Mouse (Mus musculus) intestine, postnatal 0 days (tissue): ENCODE results near the gene Spa17. TPM values are rescaled to one million over a fixed set of nuclear protein-coding genes. Genes with fewer than 3 reads are reported as not detected.

Source experiments
- ATAC-seq: fragments of 200-750 bp; cut with Nextera tagmentation; 2 replicates; pipeline ENCODE4 v1.8.0; 2017; ENCODE audit warnings: mild to moderate bottlenecking, moderate TSS enrichment, moderate library complexity
- H3K27ac ChIP-seq: fragments of 300-500 bp; sonication (generic); 2 replicates; pipeline ENCODE4 v1.5.1; 2014; ENCODE audit warnings: mild to moderate bottlenecking, low read depth, low read length, moderate library complexity
- H3K27me3 ChIP-seq: fragments of 300-500 bp; sonication (generic); replicated peaks from 2 replicates; pipeline ENCODE4 v1.6.1; 2014; ENCODE audit warnings: low read length, mixed read lengths; ENCODE audit not compliant: control insufficient read depth, insufficient read depth
- H3K36me3 ChIP-seq: fragments of 300-500 bp; sonication (generic); 2 replicates; pipeline ENCODE4 v1.6.1; 2014; ENCODE audit warnings: mild to moderate bottlenecking, moderate library complexity; ENCODE audit not compliant: control insufficient read depth, insufficient read depth
- H3K4me1 ChIP-seq: fragments of 300-500 bp; sonication (generic); replicated peaks from 2 replicates; pipeline ENCODE4 v1.6.1; 2014; ENCODE audit warnings: antibody characterized with exemption, low read length, mixed read lengths; ENCODE audit not compliant: control insufficient read depth, insufficient read depth
- H3K4me2 ChIP-seq: fragments of 300-500 bp; sonication (generic); replicated peaks from 2 replicates; pipeline ENCODE4 v1.6.1; 2014; ENCODE audit warnings: low read depth, mild to moderate bottlenecking, moderate library complexity
- H3K4me3 ChIP-seq: fragments of 300-500 bp; sonication (generic); 2 replicates; pipeline ENCODE4 v1.5.1; 2014; ENCODE audit warnings: low read depth, low read length
- H3K9ac ChIP-seq: fragments of 300-500 bp; sonication (generic); 2 replicates; pipeline ENCODE4 v1.6.1; 2014; ENCODE audit warnings: mild to moderate bottlenecking, low read depth, low read length
- H3K9me3 ChIP-seq: fragments of 300-500 bp; sonication (generic); 2 replicates; pipeline ENCODE4 v1.6.1; 2016; ENCODE audit warnings: mixed run types; ENCODE audit not compliant: control insufficient read depth
- CTCF ChIP-seq: sonication (generic); IDR thresholded peaks from 2 replicates; pipeline ENCODE4 v1.5.1; 2016; ENCODE audit warnings: low read depth, mild to moderate bottlenecking, control low read depth, antibody characterized with exemption, moderate library complexity
- WGBS: fragments of 180-500 bp; shearing (Covaris S2); extraction: QIAGEN DNeasy Blood & Tissue Kit; methylation state at CpG from one replicate; pipeline ENCODE4 v1.1.7; 2014; 5-methylcytosine and 5-hydroxymethylcytosine counted together
- polyA plus RNA-seq: library from polyadenylated mRNA; unstranded; fragments of >200 nt; fragmentation: Nextera tagmentation; extraction: Ambion mirVana; gene quantifications from 2 replicates; pipeline ENCODE4 v1.2.1, GENCODE M21; 2015

Gene Spa17
- polyA plus RNA-seq: 3.8 and 4.3 TPM in 2 replicates

GRCm38 (mm10) chr9:37613182-37613910, at the start of gene Spa17:
TSS of gene Spa17 (minus strand) at chr9:37613722.
- H3K4me2 ChIP-seq: peak within 1 kb of the TSS; percentile 87
- no peaks in the 10 kb centered on the region for H3K27me3 ChIP-seq
- peak; percentile 95 for ATAC-seq
- no peaks in the 10 kb centered on the region for H3K36me3 ChIP-seq
- H3K9ac ChIP-seq: peak within 1 kb of the TSS; percentile 66
- H3K4me3 ChIP-seq: peak within 1 kb of the TSS; percentile 70
- WGBS: under 1% methylated on average over 45 of the region's 45 CpGs
- no peaks in the 10 kb centered on the region for H3K4me1 ChIP-seq
- H3K27ac ChIP-seq: peak within 1 kb of the TSS; percentile 29; the same call in 1 of the 2 replicates
- no peaks in the 10 kb centered on the region for H3K9me3 ChIP-seq
- no peak for TF ChIP-seq CTCF

- H3K27me3 ChIP-seq: no peaks in the 10 kb centered on the region
- H3K9ac ChIP-seq: no peak overlapping the region
- no peak overlapping the region for H3K27ac ChIP-seq
- H3K4me1 ChIP-seq: no peaks in the 10 kb centered on the region
- H3K36me3 ChIP-seq: no peaks in the 10 kb centered on the region
- WGBS: 69% methylated on average over 1 of the region's 1 CpGs
- TF ChIP-seq CTCF: no peak
- no peak overlapping the region for H3K4me2 ChIP-seq
- H3K4me3 ChIP-seq: no peak overlapping the region
- ATAC-seq: no peak
- no peaks in the 10 kb centered on the region for H3K9me3 ChIP-seq
Measured at GRCm38 (mm10) chr9:37663210-37663609, 49.7 kb upstream of the Spa17 start.

- Histone ChIP-seq H3K9me3 (no peaks in the 10 kb centered on the region), H3K4me3 (no peak overlapping the region), H3K9ac (no peak overlapping the region), H3K27me3 (no peaks in the 10 kb centered on the region), H3K4me2 (no peak overlapping the region), H3K36me3 (peaks cover under 1% of the 10 kb centered on the region; the same call in 1 of the 2 replicates), H3K27ac (no peak overlapping the region), H3K4me1 (no peaks in the 10 kb centered on the region)
- WGBS: 77% methylated on average over 6 of the region's 6 CpGs
- no peak for ATAC-seq
- TF ChIP-seq CTCF: no peak
Measured at GRCm38 (mm10) chr9:37659413-37659812, 45.9 kb upstream of the Spa17 start.

GRCm38 (mm10) chr9:37656931-37657481, 43.5 kb upstream of the Spa17 start, which contains the start of gene Tbrg1:
TSS of gene Tbrg1 (minus strand) at chr9:37657312.
- ATAC-seq: peak; percentile 98
- no peaks in the 10 kb centered on the region for H3K9me3 ChIP-seq
- H3K9ac ChIP-seq: peak within 1 kb of the TSS; percentile 88
- WGBS: under 1% methylated on average over 36 of the region's 36 CpGs
- no peak for TF ChIP-seq CTCF
- H3K4me3 ChIP-seq: peak within 1 kb of the TSS; percentile 93
- H3K4me1 ChIP-seq: no peaks in the 10 kb centered on the region
- peak within 1 kb of the TSS; percentile 68 for H3K4me2 ChIP-seq
- H3K36me3 ChIP-seq: peaks cover 25% of the 10 kb centered on the region
- H3K27ac ChIP-seq: peak within 1 kb of the TSS; percentile 97
- H3K27me3 ChIP-seq: no peaks in the 10 kb centered on the region

- no peak for TF ChIP-seq CTCF
- Histone ChIP-seq H3K9me3 (no peaks in the 10 kb centered on the region), H3K27me3 (no peaks in the 10 kb centered on the region), H3K36me3 (peaks cover 27% of the 10 kb centered on the region), H3K9ac (peak overlapping the region; percentile 88), H3K4me2 (peak overlapping the region; percentile 68), H3K4me1 (no peaks in the 10 kb centered on the region), H3K4me3 (peak overlapping the region; percentile 93), H3K27ac (peak overlapping the region; percentile 97)
- under 1% methylated on average over 10 of the region's 10 CpGs for WGBS
- peak; percentile 52 for ATAC-seq
Measured at GRCm38 (mm10) chr9:37656439-37656881, 42.9 kb upstream of the Spa17 start.

GRCm38 (mm10) chr9:37655961-37656360, 42.4 kb upstream of the Spa17 start:
- Histone ChIP-seq H3K9me3 (no peaks in the 10 kb centered on the region), H3K27ac (peak overlapping the region; percentile 97; the same call in 1 of the 2 replicates), H3K36me3 (peaks cover 32% of the 10 kb centered on the region), H3K4me3 (peak overlapping the region; percentile 93), H3K9ac (peak overlapping the region; percentile 88), H3K4me2 (peak overlapping the region; percentile 68), H3K27me3 (no peaks in the 10 kb centered on the region), H3K4me1 (no peaks in the 10 kb centered on the region)
- 0 out of 2 replicates have a peak, but pooled peaks have one; percentile 4 for ATAC-seq
- WGBS: 39% methylated on average over 8 of the region's 8 CpGs
- TF ChIP-seq CTCF: no peak
